Mouse (Mus musculus) forebrain, embryonic 16.5 days (tissue): ENCODE measurements around the gene Tyw5. TPM values are rescaled to one million over a fixed set of nuclear protein-coding genes. Genes with fewer than 3 reads are reported as not detected.

Source experiments
- ATAC-seq: fragments of 200-750 bp; cut with Nextera tagmentation; 2 replicates; pipeline ENCODE4 v1.8.0; 2017; ENCODE audit warnings: mild to moderate bottlenecking, moderate library complexity
- H3K27ac ChIP-seq: fragments of 300-500 bp; sonication (generic); 2 replicates; pipeline ENCODE4 v1.5.1; 2014; ENCODE audit warnings: low read length, control low read depth
- H3K27me3 ChIP-seq: fragments of 300-500 bp; sonication (generic); replicated peaks from 2 replicates; pipeline ENCODE4 v1.6.1; 2014; ENCODE audit warnings: low read length; ENCODE audit not compliant: control insufficient read depth, insufficient read depth
- H3K36me3 ChIP-seq: fragments of 300-500 bp; sonication (generic); 2 replicates; pipeline ENCODE4 v1.6.1; 2014; ENCODE audit not compliant: control insufficient read depth, insufficient read depth
- H3K4me1 ChIP-seq: fragments of 300-500 bp; sonication (generic); replicated peaks from 2 replicates; pipeline ENCODE4 v1.6.1; 2014; ENCODE audit warnings: low read length; ENCODE audit not compliant: control insufficient read depth, insufficient read depth
- H3K4me2 ChIP-seq: fragments of 300-500 bp; sonication (generic); 2 replicates; pipeline ENCODE4 v1.6.1; 2014; ENCODE audit warnings: mild to moderate bottlenecking, low read length, control low read depth
- H3K4me3 ChIP-seq: fragments of 300-500 bp; sonication (generic); replicated peaks from 2 replicates; pipeline ENCODE4 v1.5.1; 2014; ENCODE audit warnings: mild to moderate bottlenecking, low read length, control low read depth
- H3K9ac ChIP-seq: fragments of 300-500 bp; sonication (generic); replicated peaks from 2 replicates; pipeline ENCODE4 v1.6.1; 2014; ENCODE audit warnings: low read depth, low read length, control low read depth
- H3K9me3 ChIP-seq: fragments of 300-500 bp; sonication (generic); 2 replicates; pipeline ENCODE4 v1.6.1; 2016; ENCODE audit warnings: low read length; ENCODE audit not compliant: control insufficient read depth
- WGBS: fragments of 180-500 bp; shearing (Covaris S2); extraction: QIAGEN DNeasy Blood & Tissue Kit; methylation state at CpG from one replicate; pipeline ENCODE4 v1.1.7; 2014; 5-methylcytosine and 5-hydroxymethylcytosine counted together
- polyA plus RNA-seq: library from polyadenylated mRNA; unstranded; fragments of >200 nt; fragmentation: Nextera tagmentation; extraction: Ambion mirVana; gene quantifications from 2 replicates; pipeline ENCODE4 v1.2.1, GENCODE M21; 2015

The Tyw5 gene
- polyA plus RNA-seq: 24.3 and 25.4 TPM in 2 replicates

DNA sequence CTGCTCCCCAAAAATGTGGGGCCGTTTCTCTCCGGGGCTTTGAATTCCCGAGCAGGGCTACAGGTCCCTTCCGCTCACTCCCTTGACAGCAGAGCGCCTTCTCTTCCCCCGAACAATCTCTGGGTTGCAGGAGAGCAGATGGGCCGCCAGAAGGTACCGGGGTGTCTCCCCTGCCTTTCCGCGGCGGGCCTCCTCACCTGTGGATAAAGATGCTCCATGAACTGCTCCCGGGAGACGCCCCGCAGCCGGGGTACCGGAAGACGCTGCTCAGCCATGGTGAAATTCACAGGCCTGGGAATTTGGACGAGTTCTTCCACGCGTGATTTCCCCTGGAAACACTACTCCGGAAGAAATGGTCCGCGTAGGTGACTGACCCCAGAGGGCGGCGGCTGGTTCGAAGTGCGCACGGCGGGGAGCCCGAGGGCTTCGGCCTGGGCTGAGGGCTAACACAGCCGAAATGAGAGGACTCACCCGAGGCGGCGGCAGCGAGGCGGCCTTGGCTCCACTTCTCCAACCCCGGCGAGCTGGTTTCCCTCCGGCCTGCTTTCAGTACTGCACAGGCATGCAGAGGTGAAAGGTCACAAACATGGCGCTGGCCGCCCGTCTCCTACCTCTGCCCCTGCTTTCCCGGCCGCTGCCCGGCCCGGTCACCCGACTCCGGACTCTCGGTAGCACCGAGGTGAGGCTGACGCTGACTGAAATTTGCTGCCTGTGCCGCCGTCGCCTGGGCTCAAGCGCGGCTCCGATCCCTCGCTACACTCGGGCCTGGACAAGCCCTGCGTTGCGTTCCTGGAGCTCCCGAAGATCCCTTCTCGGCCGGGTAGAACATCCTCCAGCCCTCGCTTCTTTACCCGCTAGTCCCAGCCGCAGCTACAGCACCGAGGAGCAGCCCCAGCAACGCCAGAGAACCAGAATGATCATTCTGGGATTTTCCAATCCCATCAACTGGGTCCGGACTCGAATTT is at the start of gene Tyw5, which contains the start of gene Maip1:
Gene Tyw5 (minus strand): TSS at position 915 of the 965 bp plus-strand sequence.
Gene Maip1 (plus strand): TSS at position 142 of the 965 bp plus-strand sequence.
- H3K27me3 ChIP-seq: no peaks in the 10 kb centered on the region
- peak within 1 kb of the TSS; percentile 96 for H3K9ac ChIP-seq
- no peaks in the 10 kb centered on the region for H3K36me3 ChIP-seq
- peak within 1 kb of the TSS; percentile 93 for H3K27ac ChIP-seq
- peaks cover 22% of the 10 kb centered on the region for H3K4me1 ChIP-seq
- ATAC-seq: peak; percentile 92
- under 1% methylated on average over 72 of the region's 72 CpGs for WGBS
- H3K4me3 ChIP-seq: peak within 1 kb of the TSS; percentile 83
- H3K9me3 ChIP-seq: no peaks in the 10 kb centered on the region
- H3K4me2 ChIP-seq: peak within 1 kb of the TSS; percentile 69

DNA sequence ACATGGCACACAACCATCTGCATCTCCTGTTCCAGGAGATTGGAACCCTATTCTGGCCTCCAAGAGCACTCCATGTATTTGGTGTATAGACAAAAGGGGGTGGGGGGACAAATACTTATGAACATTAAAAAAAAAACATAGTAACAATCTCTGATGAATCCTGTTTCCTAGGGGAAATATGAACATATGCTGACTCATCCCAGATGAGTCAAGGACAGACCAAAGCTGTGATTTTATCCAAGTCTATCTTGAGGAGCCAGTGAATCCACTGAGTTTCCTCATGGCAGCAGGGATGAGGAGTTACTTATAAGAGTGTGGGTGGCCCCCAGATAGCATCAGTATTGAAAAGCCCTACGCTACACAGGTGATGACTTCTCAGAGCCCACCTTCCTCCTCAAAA is 43.3 kb upstream of the Tyw5 start:
- no peak overlapping the region for H3K4me3 ChIP-seq
- no peak for ATAC-seq
- H3K27me3 ChIP-seq: no peaks in the 10 kb centered on the region
- H3K27ac ChIP-seq: no peak overlapping the region
- no peak overlapping the region for H3K9ac ChIP-seq
- WGBS: 92% methylated on average over 1 of the region's 1 CpGs
- H3K36me3 ChIP-seq: no peaks in the 10 kb centered on the region
- H3K4me1 ChIP-seq: no peaks in the 10 kb centered on the region
- H3K4me2 ChIP-seq: no peak overlapping the region
- H3K9me3 ChIP-seq: no peaks in the 10 kb centered on the region

DNA sequence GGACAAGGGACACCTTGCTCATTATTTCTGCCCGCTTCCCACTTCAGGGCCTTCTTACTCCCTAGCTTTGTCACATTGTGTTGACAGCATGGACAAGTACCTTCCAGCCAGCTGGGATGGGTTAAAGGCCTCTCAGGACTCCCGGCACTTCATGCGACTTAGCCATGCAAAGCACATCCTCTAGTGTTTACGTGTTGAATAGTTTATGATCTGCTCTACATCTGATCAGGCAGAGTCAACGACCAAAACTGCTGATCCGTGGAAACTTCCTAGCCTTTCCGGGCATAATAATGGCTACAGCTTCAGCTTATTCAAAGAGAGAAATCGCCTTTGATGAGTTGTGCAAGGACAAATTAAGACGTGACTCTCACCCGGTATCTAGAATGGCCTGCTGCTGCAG is 38.8 kb upstream of the Tyw5 start:
- no peaks in the 10 kb centered on the region for H3K4me1 ChIP-seq
- 67% methylated on average over 10 of the region's 10 CpGs for WGBS
- no peak overlapping the region for H3K4me2 ChIP-seq
- H3K36me3 ChIP-seq: no peaks in the 10 kb centered on the region
- H3K27me3 ChIP-seq: no peaks in the 10 kb centered on the region
- no peak for ATAC-seq
- no peak overlapping the region for H3K9ac ChIP-seq
- H3K4me3 ChIP-seq: no peak overlapping the region
- H3K9me3 ChIP-seq: no peaks in the 10 kb centered on the region
- H3K27ac ChIP-seq: no peak overlapping the region

DNA sequence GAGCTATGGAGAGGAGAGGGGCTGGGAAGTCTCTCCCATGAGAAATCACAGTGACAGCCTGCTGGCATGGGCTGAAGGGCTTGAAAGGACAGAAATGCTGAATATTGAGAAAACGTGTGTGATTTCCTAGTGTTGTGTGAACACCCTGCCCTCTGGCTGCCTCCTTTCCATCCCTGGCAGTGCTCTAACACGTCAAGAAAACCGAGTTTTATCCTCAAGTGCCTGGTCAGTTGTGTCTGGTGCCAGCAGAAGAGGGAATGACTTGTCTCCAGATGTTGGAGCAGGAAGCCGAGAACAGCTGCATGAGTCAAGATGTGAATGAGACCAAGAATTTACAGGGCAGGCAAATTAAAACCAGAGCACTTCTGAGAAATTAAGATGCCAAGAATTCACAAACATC is 33.9 kb upstream of the Tyw5 start:
- Histone ChIP-seq H3K27me3 (no peaks in the 10 kb centered on the region), H3K9me3 (no peaks in the 10 kb centered on the region), H3K36me3 (no peaks in the 10 kb centered on the region), H3K4me2 (no peak overlapping the region), H3K9ac (no peak overlapping the region), H3K4me3 (no peak overlapping the region), H3K27ac (no peak overlapping the region), H3K4me1 (peaks cover 4% of the 10 kb centered on the region; the same call in 1 of the 2 replicates)
- no peak for ATAC-seq
- WGBS: 68% methylated on average over 4 of the region's 4 CpGs

DNA sequence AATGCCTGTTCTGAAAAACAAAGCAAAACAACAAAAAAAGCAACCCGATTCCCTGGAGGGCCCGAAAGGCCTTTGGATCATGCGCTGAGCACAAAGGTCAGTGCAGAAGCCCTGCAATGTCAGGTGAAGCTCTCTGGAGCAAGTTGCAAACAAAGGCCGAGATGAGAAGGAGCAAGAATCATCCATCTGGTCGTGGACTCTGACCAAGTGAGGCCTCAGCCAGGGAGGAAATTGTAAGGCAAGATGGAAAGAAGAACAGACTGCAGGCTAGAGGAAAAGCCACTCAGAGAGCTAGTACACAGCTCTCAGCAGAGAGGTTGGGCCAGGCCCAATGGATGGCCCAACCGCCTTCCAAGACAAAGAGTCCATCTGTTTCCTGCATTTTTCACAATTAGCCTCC is 32.1 kb upstream of the Tyw5 start:
- no peak for ATAC-seq
- Histone ChIP-seq H3K9me3 (no peaks in the 10 kb centered on the region), H3K27me3 (no peaks in the 10 kb centered on the region), H3K4me3 (no peak overlapping the region), H3K4me1 (peaks cover 4% of the 10 kb centered on the region; the same call in 1 of the 2 replicates), H3K9ac (no peak overlapping the region), H3K36me3 (no peaks in the 10 kb centered on the region), H3K4me2 (no peak overlapping the region), H3K27ac (no peak overlapping the region)
- WGBS: 85% methylated on average over 6 of the region's 6 CpGs

DNA sequence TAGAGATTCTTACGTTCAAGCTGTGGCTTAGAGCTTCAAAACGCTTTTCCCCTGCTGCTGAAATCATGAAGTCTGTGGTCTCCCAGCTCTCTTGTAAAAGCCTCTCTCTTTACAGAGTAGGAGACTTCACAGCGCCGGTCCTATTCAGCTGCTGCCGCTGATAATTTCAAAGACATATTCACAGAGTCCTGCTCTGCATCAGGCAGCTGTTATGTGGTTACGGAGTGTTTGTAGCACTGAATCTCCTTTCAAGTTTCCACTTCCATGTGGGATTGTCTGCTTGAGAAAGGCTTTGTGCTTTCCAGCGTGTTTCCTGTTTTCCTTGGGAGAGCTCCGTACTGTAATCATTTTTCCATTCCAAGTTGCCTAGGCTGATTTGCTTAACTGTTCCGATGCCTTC is 30.1 kb upstream of the Tyw5 start:
- ATAC-seq: peak; percentile 75
- Histone ChIP-seq H3K9ac (0 out of 2 replicates have a peak overlapping the region, but pooled peaks have one; percentile 9), H3K9me3 (no peaks in the 10 kb centered on the region), H3K4me3 (0 out of 2 replicates have a peak overlapping the region, but pooled peaks have one; percentile 14), H3K36me3 (no peaks in the 10 kb centered on the region), H3K27me3 (no peaks in the 10 kb centered on the region), H3K4me2 (peak overlapping the region; percentile 43), H3K4me1 (peaks cover 4% of the 10 kb centered on the region; the same call in 1 of the 2 replicates), H3K27ac (no peak overlapping the region)
- 16% methylated on average over 9 of the region's 9 CpGs for WGBS

DNA sequence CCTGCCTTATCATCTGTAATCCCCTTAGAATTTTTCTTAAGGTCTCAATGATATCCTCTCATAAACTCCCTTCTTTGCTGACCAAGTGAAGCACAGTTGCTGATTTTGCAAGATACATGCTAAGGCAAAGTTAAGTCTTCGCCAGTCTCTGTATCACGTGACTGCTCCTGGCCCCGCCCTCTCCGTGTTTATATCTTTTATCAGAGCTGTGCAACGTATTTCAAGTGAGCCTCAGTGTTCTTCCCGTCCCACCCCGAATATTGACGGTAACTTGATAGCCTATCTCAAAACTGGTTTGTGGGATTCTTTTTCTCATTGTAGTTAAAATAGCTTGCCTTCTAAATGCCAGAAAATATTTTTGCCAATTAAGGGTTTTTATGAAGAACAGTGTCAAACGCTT is 29.5 kb upstream of the Tyw5 start:
- peak; percentile 57; the same call in 1 of the 2 replicates for ATAC-seq
- Histone ChIP-seq H3K27me3 (no peaks in the 10 kb centered on the region), H3K9ac (no peak overlapping the region), H3K36me3 (no peaks in the 10 kb centered on the region), H3K9me3 (no peaks in the 10 kb centered on the region), H3K27ac (no peak overlapping the region), H3K4me2 (peak overlapping the region; percentile 43), H3K4me1 (peaks cover 4% of the 10 kb centered on the region; the same call in 1 of the 2 replicates), H3K4me3 (peak overlapping the region; percentile 4; the same call in 1 of the 2 replicates)
- WGBS: 56% methylated on average over 9 of the region's 9 CpGs

DNA sequence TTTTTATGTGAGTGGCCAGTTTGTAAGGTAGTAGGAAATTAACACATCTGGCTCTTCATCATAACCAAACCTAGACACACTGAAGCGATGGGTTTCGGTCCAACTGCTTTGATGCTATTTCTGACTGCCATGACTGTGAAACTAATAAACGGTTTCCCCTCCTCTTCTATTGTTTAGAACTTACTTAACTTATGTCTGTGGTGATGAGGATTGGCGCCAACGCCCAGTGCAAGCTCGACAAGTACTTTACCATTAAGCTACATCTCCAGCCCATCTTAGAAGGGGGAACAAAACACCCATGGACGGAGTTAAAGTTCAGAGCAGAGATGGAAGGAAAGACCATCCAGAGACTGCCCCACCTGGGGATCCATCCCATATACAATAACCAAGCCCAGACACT is 26.2 kb upstream of the Tyw5 start:
- H3K27me3 ChIP-seq: no peaks in the 10 kb centered on the region
- no peak overlapping the region for H3K27ac ChIP-seq

DNA sequence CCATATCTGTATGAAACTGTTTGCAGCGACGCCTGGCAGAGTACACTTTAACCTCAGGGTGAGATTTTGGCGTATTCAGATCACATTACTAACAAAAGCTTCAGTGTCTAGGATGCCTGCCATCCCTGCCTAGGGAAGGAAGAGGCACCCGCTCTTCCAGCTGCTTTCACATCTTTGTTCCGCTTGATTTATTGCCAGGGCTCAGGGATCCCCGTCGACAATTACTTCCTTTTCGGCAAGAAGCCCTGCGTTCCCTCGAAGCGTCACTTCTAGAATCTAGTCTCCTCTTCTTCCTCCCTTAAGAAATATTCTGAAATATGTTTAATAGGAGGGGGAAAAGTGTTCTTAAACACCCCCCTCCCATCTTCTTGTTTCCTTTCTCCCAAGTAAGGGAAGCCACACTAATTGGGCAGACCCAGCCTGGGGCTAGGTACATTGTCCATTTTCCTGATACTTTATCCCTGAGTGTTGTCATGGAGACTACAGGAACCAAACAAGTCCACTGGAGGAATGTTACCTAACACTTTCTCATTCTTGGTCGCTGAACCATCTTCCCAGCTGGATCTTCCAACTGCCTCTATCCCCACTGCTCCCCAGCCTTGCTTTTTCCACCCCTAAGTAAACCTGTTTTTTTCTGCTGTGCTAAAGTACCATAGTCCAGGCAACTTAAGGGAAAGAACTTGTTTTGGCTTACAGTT is 23.0 kb upstream of the Tyw5 start:
- WGBS: under 1% methylated on average over 12 of the region's 12 CpGs
- H3K27ac ChIP-seq: no peak overlapping the region
- peak overlapping the region; percentile 38 for H3K4me2 ChIP-seq
- no peaks in the 10 kb centered on the region for H3K36me3 ChIP-seq
- H3K4me3 ChIP-seq: no peak overlapping the region
- peaks cover 18% of the 10 kb centered on the region for H3K4me1 ChIP-seq
- H3K27me3 ChIP-seq: no peaks in the 10 kb centered on the region
- peak; percentile 26 for ATAC-seq
- H3K9me3 ChIP-seq: no peaks in the 10 kb centered on the region
- H3K9ac ChIP-seq: peak overlapping the region; percentile 34; the same call in 1 of the 2 replicates

More for the DNA sequence above, 26.2 kb upstream of the Tyw5 start:
- no peak overlapping the region for H3K4me3 ChIP-seq
- no peak overlapping the region for H3K4me2 ChIP-seq
- no peaks in the 10 kb centered on the region for H3K9me3 ChIP-seq
- H3K9ac ChIP-seq: no peak overlapping the region
- no peaks in the 10 kb centered on the region for H3K36me3 ChIP-seq
- WGBS: 98% methylated on average over 7 of the region's 7 CpGs
- ATAC-seq: no peak
- peaks cover 21% of the 10 kb centered on the region for H3K4me1 ChIP-seq
